Mouse (Mus musculus): ENCODE data around the gene Tas2r126.

The Tas2r126 gene

GRCm38 (mm10) chr6:42484633-42485032 lies 50.3 kb downstream of the Tas2r126 start:
- no peak for DNase-seq (ENCODE audit: low read depth, low spot score)

Measured in retina, adult 2 months (tissue).